Mouse (Mus musculus) heart, postnatal 14 days (tissue): ENCODE measurements around the gene Tspan11. TPM values are rescaled to one million over a fixed set of nuclear protein-coding genes. Genes with fewer than 3 reads are reported as not detected.

Experiments
- DNase-seq, 2 experiments: peaks; one replicate each; pipeline ENCODE4 v3.0.0; 2021 to 2022
- intact Hi-C: fragments of 180-260 bp; cut with DNase I; formaldehyde crosslinking; loops from one replicate; pipeline ENCODE4 v1.15.1; 2025
- long read RNA-seq, 2 experiments: library from polyadenylated mRNA; stranded (forward); transcript quantifications; one replicate each; pipeline ENCODE4 v2.0.0; 2021
- total RNA-seq, 2 experiments: library from RNA; stranded (reverse); gene quantifications; 2 replicates each; pipeline ENCODE4 v1.2.3; 2021

Gene Tspan11
- 1 to 10 TPM; 3.1 to 3.3 TPM for total RNA-seq
- long read RNA-seq, experiment 1, full-length matches to known transcripts = 4 of 4 reads
- long read RNA-seq, experiment 1, partial matches to known transcripts = 0 of 4 reads
- long read RNA-seq, experiment 1, other reads (novel, unspliced or antisense) = 0 of 4 reads
- long read RNA-seq, experiment 2, full-length matches to known transcripts = 7 of 7 reads
- long read RNA-seq, experiment 2, partial matches to known transcripts = 0 of 7 reads
- long read RNA-seq, experiment 2, other reads (novel, unspliced or antisense) = 0 of 7 reads

- DNase-seq = peak; percentile 54 to 60
Observed at GRCm38 (mm10) chr6:127887511-127888421, at the start of gene Tspan11. Gene Tspan11 (plus strand): TSS chr6:127887589.

DNA sequence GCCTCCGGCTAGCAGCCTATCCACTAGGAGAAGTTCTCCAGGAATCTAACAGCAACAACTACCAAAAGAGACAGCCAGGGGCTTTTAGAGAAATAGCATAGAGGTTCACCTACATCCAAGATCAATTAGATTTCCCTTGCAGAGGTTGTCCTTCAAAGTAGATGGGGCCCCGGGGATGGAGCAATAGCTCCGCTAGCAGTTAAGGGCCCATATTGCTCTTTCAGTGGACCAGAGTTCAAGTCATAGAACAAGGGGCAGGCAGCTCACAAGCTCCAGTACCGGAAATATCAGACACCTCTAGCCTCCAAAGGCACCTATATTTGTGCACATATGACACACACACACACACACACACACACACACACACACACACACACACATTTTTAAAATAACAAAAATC, 49.5 kb upstream of the Tspan11 start:
- intact Hi-C loops = no loop called here

More at GRCm38 (mm10) chr6:127887511-127888421, at the start of gene Tspan11:
- intact Hi-C loops = loop anchor here (2.0 kb wide), 1 partner anchor 31 kb away; no protein-coding TSS in a partner anchor

DNA sequence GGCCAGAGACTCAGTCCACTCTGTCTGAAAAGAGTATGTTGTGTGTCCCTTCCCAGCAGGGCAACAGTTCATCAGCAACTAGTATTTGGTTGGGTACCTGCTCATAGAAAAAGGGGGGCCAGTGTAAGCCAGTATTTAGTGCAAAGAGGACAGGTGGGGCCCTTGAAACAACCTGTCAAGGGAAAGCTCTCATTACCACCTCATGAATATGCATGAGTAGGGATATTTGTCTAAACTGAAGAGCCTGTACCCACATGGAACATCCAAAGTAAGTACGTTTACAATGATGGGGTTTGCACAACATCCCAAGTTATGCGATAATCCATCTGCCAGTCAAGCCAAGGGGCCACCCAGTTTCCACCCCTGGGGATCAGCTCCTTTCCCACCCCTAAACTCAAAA, 47.9 kb upstream of the Tspan11 start:
- DNase-seq = no peak
- intact Hi-C loops = no loop called here

More for the DNA sequence above, 49.5 kb upstream of the Tspan11 start:
- DNase-seq = no peak

GRCm38 (mm10) chr6:127840171-127840570, 47.2 kb upstream of the Tspan11 start:
- DNase-seq = no peak
- intact Hi-C loops = no loop called here

- intact Hi-C loops = no loop called here
Observed at GRCm38 (mm10) chr6:127841326-127841725, 46.1 kb upstream of the Tspan11 start.

GRCm38 (mm10) chr6:127846521-127846920, 40.9 kb upstream of the Tspan11 start:
- intact Hi-C loops = no loop called here
- no peak for DNase-seq

More at GRCm38 (mm10) chr6:127841326-127841725, 46.1 kb upstream of the Tspan11 start:
- no peak for DNase-seq

DNA sequence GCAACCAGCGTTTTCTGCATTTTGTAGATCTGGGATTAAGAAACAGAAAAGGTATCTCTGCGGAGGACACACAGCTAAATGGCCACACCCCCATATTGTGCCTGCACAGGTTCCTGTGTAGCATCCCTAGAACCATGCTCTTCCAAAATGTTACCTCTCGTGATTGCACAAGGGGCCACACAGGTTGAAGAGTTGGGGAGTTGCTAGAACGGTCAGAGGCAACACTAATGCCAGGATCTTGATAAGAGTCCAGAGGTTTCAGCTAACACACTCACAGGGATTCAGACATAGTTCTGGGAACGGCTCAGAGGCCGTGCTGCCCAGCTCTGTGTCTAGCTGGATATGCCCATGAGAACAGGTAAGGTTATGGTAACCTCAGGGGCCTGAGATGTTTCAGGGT, 37.9 kb upstream of the Tspan11 start:
- DNase-seq = no peak
- intact Hi-C loops = no loop called here

DNA sequence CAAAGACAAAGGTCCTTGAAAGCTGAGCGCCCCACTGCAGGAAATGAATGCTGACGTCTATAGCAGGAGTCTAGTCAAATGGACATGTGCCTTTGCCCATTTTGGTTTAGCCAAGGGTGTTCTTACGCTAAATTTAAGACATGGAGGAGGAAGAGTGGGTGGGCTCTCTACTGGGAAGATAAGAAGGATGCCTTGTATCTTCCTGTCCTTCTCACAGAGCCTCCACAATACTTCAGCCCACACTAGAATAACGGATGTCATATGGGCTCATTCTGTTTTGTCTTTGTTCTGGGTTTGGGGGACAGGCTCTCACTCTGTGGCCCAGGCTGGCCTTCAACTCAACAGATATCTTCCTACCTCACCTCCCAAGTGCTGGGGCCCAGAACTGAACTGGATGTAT, 35.8 kb upstream of the Tspan11 start:
- intact Hi-C loops = no loop called here
- no peak for DNase-seq

DNA sequence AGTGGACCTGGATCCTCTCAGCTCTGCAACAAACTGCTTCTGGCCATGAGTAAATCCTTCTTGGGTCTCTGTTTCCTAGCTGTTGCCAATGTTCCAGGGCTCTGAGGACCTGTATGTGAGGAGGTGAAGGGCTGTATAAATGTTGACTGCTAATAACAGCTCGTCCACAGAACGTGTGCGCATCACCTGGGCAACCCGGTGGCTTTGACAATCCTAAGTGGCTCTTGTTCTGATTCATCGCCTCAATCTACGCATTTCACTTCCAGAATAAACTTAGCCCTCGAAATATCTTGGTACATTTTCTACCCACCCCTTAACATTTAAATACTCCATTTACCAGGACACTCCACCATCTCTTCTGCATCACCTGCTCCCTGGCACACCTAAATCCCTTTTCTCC, 34.1 kb upstream of the Tspan11 start:
- intact Hi-C loops = no loop called here
- DNase-seq = no peak

- intact Hi-C loops = no loop called here
- peak in 1 of 2 experiments; percentile 25 for DNase-seq
Observed at GRCm38 (mm10) chr6:127853771-127854687, 33.4 kb upstream of the Tspan11 start.

DNA sequence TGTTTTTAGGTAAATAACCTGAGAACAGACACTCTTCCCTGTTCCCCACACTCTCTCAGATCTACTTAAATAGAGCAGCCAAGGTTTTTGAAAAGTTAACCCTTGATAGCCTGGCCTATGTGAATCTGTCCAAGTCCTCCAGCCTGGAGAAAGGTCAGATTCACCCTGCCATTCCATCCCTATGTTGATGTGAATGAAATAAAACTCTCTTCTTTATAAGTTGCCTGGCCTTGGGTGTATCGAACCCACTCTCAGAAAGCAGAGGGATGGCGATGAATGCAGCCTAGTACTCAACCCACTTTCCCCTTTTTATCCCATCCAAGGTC, 32.7 kb upstream of the Tspan11 start:
- intact Hi-C loops = no loop called here
- DNase-seq = no peak

GRCm38 (mm10) chr6:127855711-127856295, 31.6 kb upstream of the Tspan11 start:
- intact Hi-C loops = no loop called here
- DNase-seq = no peak

GRCm38 (mm10) chr6:127861951-127862350, 25.4 kb upstream of the Tspan11 start:
- no peak for DNase-seq
- intact Hi-C loops = no loop called here

GRCm38 (mm10) chr6:127865391-127865790, 22.0 kb upstream of the Tspan11 start:
- intact Hi-C loops = no loop called here
- no peak for DNase-seq

DNA sequence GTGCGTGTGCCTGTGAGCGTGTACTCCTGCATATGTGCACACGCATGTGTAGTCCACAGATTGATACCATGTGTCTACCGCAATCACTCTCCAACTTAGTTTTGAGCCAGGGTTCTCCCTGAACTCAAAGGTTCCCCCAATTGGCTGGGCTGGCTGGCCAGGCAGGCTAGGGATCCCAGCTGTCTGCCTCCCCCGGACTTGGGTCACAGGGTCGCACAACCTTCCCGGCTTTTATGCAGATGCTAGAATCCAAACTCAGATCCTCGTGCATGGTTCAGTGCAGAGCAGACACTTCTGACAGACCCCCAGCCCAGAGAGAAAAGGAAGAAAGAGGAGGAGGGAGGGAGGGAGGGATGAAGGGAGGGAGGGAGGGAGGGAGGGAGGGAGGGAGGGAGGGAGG, 18.8 kb upstream of the Tspan11 start:
- no peak for DNase-seq
- intact Hi-C loops = no loop called here

DNA sequence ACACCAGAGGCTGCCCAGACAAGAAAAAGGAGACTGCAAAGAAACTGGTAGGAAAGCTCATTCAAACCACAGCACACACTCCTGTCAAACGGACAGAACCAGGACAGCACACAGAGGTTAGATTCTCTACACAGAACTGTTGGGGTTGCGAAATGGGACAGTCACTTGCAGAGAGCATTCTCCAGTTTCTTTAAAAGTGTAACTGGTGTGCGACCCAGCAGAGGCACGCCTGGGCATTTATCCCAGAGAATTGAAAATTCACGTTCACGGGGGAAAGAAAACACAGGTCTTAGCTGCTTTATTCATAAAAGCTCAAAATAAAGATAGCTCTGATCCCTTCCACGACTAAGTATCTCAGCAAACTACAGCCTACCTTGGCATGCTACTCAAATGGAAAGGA, 18.3 kb upstream of the Tspan11 start:
- intact Hi-C loops = no loop called here
- no peak for DNase-seq

DNA sequence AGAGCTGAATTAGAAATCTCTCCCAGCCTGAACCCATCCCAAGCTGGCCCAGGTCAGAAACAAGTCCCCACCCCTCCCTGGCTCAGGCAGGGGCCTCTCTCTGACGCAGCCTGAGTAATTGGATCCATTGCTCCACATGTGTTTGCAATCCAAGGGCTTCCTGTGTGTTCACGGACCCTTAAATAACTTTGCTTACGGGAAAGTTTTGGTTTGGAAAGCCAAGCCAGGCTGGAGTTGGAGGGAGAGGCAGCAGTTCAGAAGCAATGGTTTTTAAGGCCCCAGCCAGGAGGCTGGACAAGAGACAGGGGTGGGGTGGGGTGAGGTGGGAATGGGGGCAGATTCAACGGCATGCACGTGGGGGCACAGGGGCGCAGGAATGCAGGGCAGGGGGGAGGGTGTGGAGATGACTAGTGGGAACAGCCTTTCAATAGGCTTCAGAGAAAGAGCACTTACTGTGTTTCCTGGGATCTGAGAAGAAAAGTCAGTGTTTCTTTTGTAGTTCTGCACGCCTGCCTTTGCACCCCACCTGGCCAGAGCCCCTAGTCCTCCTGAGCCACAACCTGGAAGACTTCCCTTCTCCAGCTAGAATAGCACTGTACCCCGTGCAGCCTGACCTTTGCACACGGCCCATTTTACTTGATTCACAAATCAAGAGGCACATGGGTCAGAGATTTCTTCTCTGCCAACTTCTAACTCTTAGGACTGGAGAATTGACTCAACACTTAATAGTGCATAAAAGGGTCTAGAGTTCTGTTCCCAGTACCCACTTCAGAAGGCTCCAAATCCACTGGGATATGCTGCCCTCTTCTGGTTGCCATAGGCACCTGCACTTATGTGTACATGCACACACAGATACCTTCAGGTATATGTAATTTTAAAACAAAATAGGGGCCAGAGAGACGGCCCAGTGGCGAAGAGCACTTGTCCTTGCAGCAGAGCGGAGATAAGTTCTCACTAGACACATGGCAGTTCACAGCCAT, 16.8 kb upstream of the Tspan11 start:
- intact Hi-C loops = no loop called here
- DNase-seq = no peak

GRCm38 (mm10) chr6:127871436-127871835, 16.0 kb upstream of the Tspan11 start:
- no peak for DNase-seq
- intact Hi-C loops = no loop called here

GRCm38 (mm10) chr6:127872581-127872980, 14.8 kb upstream of the Tspan11 start:
- no peak for DNase-seq
- intact Hi-C loops = no loop called here
